Mouse (Mus musculus) stomach, postnatal 0 days (tissue): ENCODE results near the gene Phactr1.

Source experiments
- CTCF ChIP-seq: IDR thresholded peaks from 2 replicates; pipeline ENCODE4 v1.5.1; 2016; ENCODE audit warnings: antibody characterized with exemption, low read depth, mild to moderate bottlenecking, moderate library complexity
- EP300 ChIP-seq: optimal IDR thresholded peaks from 2 replicates; pipeline ENCODE3; 2016; ENCODE audit warnings: antibody characterized with exemption

DNA sequence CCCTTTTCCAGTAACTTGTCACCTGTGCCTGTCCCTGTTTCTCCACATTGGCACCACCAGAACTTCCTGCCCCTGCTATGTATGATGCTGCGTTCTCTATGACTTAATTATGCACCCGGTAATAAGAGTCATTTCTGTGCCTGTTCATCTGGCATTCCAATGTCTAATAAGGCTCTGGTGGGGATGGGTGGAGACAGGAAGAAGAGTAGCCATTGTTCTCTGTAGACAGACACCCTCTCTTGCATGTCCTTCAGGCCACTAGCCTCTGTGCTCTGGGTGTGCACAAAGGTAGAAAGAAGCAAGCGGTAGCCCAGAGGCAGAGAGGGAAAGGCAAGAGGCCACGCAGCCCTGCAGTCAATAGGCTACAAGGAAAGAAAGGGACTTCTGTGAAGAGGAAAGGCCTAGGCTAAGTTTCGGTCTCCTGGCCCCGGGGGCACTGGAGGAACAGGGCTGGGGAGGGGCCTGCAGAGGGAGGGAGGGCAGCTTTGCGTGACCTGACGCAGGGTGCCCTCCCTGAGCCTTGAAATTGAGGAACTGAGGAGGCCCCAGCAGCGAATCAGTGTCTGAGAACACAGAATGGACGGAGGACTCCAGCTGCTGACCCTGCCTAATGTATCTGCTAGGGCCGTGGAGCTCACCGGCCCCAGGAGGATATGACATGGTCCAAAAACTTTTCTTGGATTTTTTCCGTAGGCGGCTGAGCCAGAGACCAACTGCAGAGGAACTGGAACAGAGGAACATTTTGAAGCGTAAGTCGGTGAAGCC lies 442.1 kb downstream of the Phactr1 start:
- TF ChIP-seq CTCF (no peak), EP300 (no peak)
